Mouse (Mus musculus) frontal cortex, postnatal 14 days (tissue): ENCODE measurements at regions not wholly inside any gene's neighbourhood (a gene's known extent, or its start where the extent isn't known, plus 50 kb on each side); places are given as distances from the start of the nearest gene placed in this dataset.

Experiments used
- DNase-seq, 2 experiments: peaks; one replicate each; pipeline ENCODE4 v3.0.0; 2022; ENCODE audit warnings: low spot score in 2 of 2

DNA sequence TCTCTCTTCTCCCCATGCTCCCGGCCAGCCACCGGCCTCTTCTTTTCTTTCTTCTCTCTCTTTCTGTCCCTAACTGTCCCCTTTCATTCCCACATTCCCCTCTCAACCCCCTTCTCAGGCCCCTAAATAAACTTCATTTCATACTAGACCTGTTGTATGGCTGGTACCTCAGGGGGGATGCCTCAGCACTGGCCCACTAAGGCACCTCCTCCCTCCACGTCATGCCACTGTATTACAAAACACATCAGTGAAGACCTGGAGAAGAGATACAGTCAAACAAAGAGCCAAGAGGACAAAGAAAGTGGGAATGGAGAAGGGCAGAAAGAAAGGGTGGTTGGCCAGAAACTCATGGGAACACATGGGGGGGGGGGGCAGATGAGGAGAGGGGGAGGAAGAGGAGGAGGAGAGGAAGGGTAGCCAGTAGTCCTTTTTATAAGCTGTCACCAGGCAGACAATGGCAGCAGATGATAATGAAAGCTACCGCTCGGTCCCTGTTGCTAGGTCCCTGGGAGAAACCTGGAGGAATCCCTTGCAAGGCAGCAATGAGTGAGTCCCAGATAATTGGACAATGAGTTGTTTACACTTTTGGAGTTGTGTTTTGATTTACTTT lies 224.5 kb upstream of the Pfn2 start:
- no peak for DNase-seq

DNA sequence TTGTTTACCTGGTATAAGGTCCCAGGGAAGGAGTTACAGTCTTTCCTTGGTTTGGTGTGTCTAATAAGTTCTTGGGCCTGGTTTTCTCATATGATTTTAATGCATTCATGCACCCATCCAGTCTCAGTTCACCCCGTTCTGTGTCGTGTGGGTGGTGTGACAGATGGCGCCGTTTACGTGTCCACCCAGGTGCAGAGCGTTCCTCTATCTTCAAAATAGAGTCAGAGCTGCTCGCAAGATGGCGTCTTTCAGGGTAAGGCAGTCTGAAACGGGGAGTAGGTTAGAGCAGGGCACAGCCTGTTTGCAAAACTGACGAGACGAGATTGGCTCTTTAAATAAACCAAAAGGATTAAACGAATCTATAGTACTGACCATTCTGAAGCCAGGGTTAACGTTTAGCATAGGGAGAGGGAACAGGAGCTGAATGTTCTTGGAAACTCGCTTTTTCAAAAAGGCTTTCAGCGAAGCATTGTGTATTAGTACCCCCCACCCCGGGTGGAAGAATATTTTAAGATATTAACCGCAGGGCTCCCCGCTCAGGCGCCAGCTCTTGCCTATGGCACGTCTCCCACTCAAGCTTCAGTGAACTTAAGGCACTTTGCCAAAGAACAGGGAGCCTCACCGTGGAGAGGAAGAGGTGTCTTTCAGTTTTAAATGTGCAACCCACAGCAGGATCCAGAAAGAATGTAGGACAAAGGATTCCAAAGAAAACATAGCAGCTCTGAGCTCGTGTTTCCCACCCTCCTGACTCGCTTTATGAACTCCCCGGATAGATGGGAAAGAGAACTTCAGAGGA lies 241.7 kb upstream of the Pfn2 start:
- no peak for DNase-seq

DNA sequence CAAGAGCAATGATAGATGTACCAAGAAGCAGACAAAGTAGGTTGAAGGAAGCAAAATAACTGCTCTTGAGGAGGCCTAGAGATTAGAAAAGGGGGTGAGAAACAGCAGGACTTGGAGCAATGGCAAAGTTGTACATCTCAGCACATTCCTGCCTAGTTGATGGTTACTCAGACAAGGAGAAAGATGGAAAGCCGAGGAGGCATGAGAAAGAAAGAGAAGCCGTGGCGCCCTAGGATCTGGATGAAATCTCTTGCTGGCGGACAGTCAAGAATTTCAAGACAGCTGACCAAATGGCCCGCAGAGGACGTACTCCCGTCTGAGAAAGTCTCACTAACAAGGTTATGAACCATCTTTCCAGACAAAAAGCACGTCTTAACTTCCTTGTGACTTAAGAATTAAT lies 242.5 kb upstream of the Pfn2 start:
- DNase-seq, result no peak

DNA sequence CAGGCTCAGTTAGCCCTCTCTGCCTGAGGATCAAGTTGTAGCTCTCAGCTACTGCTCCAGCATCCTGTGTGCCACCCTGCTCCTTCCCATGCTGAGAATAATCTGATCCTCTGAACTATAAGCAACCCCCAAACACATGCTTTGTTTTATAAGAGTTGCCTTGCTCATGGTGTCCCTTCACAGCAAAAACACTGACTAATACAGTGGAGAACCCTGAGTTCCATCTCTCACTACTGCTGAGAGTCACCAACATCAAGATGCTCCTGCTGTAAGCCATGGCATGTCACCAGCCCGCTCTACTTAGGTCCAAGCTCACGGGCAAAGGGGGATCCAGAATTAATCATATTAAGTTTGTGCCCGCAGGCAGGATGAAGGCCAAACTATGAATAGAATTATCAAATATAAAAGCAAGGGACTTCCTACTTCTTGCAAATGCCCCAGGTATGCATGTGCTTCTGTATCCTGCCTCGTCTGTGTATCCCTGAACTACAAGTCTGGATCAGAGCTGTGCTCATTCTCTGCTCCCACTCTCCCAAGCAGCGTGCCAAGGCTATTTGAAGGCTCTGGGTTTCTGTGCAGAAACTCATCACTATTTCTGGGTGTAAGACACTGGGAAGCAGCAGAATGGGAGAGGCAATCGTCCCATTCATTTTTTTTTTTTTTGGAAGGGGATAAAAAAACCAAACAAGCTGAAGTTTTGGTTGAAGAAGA lies 243.7 kb upstream of the Pfn2 start:
- DNase-seq, result peak; percentile 50 to 52

DNA sequence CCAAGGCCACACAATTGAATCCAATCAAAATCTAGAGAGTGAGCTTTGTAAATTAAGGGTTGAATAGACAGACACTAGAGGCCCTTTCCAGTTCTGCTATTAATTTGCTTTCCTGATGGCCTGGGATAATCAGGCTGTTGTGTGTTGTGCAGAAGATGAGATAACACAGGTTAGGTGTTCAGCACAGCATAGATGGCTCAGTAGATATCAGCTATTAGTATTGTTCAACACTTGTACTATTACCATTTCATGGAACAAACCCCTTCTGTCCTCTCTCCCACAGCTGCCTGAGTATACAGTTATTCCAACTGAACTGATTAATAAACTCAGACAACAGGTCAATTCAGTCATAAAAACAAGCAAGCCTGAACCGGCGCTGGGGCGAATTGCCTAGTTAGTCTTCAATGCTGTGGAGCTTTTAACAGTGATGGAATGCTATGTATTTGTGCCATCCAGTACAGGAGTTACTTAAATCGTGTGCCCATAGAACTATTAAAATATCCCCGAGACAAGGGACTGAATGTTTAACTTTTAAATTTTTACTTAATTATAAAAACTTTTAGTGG lies 263.1 kb upstream of the Pfn2 start:
- no peak for DNase-seq

DNA sequence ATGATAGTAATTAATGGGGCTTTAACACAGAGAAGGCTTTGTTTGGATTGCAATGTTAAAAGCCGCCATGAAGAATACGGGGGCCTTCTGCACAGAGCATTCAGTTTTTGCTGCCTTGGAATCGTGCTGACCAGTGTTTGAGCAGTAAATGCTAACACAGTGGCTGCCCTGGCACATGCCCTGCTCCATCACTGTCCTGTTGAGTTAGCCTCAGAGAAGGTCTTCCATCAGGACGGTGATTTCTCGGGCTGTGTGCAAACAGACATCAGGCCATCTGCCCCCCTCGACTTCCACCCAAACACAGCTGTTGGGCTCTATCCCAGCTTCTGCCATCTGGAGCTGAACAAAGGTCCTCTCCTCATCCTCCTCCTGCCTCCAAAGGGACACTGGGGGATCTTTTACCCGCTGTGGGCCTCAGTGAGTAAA lies 264.6 kb upstream of the Pfn2 start:
- DNase-seq, result peak in 1 of 2 experiments; percentile 16

DNA sequence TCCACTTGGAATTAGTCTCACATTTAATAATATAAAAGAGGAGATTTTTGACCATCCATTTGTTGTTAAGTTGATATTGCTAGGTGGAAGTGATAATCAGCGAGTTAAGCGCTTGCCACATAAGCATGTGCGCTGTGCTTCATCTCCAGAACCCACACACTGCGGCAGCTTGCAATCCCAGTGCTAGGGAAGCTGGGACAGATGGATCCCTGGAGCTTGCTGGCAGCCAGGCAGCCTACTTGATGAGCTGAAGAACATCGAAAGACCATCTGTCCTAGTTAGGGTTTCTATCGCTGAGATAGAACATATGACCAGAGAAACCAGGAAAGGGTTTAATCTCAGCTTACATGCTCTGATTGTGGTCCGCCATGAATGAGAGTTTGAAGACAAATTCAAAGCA lies 266.1 kb upstream of the Pfn2 start:
- DNase-seq, result no peak

DNA sequence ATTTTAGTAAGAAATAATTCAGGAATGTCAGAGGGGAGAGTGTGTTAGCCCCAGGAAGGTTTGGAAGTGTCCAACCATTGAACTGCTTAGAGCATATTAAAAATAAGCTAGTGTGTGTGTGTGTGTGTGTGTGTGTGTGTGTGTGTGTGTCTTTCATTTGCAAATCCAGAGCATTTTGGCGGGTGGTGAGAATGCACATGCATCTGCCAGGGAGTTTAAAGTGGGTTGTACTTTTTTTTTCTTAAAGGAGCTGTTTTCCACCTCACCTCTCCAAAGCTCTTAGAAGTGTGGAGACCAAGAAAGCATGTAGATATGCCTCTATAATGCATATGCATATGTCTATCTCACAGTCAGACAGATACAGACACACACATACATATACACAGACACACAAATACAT lies 267.6 kb upstream of the Pfn2 start:
- DNase-seq, result no peak

DNA sequence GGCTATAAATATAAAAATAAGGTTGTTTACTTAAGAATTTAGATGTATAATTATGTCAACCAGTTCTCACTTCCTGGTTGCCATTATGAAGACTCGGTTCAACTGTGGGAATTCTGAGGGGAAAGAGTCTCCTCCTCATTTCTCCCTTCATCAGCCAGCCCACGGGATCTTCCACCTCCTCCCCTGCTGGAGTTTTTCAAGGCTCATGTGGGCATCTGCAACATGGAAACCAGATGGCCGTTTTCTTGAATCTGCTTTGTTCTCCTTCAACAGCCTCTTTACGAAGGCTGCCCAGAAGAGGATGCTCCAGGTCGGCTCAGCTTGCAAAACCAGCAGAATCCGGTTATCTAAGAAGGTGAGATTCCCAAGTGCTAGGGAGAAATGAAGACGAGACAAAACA lies 269.0 kb upstream of the Pfn2 start:
- DNase-seq, result peak; percentile 34 to 35

DNA sequence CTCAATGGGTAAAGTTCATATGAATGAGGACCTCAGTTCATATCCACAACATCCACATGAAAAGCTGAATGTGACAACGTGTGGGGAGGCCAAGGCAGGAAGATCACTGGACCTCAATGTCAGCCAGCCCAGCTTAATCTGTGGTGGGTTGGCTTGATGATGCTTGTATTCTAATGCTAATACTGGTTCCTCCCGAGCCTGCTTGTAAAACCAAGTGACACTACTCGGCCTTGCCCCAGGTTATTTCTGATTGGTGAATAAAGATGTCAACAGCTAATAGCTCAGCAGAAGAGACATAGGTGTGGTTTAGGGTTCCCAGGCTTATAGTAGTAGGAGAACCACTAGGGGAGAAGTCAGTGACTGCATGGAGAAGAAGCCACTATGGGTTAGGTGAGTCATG lies 272.2 kb upstream of the Pfn2 start:
- DNase-seq, result no peak

DNA sequence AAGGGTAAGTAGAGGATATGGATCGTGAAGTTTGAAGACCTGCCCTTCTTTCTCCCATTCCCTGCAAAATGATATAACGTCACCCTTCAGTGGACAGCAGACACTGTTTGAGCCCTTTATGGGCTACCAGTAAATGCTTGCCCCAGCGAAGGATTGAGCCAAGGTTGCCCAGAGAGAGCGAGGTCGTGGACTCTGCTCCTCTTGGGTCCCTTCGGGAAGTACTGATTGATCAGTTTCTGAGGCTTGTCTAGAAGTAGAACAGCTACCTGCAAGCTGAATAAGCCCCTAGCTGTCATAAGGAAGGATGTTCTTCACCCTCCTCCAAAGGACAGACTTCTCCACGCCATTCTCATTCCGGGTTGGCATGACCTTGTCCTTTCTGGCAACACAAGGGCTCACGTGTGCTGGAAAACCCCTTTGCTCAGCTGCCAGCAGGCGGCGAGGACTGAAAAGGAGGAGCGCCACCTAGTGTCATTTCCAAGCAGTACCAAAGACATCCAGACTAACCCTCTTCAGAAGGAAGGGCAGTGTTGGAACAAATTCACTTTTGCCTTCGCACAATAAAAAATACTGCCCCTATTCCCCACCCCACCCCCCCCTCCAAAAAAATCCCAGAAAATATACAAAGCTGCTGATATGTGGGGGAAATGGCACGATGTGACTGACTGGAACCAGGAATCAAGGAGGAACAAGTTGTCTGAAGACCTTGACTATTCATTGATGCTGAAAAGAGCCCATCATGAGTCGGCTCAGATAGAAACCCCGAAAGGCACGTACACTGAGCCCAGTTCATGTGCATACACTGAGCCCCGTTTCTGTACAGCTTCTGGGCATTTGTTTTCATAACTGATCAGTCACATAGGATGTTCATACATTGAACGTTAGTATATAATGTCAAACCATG lies 274.8 kb upstream of the Pfn2 start:
- DNase-seq, result peak; percentile 63 to 78

DNA sequence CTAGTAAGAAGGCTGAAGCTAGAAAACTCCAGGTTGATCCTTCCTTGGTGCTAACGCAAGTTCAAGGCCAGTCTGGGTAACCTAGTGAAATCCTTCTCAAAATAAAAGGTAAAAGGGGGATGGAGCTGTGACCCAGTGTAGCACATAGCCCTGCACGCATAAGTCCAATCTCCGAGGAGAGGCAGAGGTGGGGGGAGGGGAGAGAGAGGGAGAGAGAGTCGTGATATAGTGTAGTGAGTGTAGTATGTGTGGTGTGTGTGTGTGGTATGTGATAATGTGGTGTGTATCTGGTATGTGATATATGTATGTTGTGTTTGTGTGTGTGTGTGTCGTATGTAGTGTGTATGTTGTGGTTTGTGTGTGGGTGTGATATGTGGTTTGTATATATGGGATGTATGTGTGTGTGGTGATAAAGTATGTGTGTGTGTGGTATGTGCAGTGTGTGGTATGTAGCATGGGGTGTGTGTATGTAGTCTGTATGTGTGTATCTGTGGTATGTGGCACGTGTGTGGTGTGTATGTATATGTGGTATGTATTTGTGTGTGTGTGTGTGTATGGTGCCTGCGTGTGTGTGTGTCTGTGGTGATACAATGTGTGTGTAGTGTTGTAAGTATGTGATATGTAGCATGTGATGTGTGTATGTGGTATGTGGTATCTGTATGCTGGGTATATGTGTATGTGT lies 275.7 kb upstream of the Pfn2 start:
- DNase-seq, result no peak

DNA sequence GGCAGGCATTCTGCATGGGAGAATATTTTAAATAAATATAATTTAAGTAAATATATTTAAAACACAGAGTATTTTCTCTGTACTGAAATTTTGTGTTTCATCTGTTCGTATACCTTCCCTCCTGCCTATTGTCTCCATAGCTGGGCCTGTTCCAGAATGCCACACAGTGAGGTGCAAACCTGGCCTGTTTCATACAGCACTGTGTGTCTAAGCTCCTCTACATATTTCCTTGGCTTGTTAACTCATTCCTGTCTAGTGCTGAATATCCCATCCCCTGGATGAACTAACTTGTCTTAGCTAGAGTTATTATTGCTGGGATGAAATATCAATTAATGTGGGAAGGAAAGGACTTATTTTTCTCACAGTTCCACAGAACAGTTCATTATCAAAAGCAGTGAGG lies 277.0 kb upstream of the Pfn2 start:
- no peak for DNase-seq

DNA sequence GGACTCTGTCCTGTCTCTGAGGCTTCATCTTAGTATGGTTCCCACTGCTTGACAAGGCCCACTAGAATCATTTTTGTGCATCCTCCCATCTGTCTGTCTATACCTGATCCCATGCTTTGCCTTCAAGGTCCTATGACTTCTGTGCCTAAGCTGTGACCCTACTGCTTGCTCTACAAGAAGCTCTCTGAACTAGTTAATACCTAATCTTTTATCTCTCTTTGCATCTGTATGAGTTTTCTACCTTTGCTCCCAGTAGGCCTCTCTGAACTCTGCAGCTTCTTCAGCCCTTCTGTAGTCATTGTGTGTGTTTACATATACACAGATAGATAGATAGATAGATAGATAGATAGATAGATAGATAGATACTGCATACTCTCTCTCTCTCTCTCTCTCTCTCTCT lies 279.1 kb upstream of the Pfn2 start:
- DNase-seq, result no peak

DNA sequence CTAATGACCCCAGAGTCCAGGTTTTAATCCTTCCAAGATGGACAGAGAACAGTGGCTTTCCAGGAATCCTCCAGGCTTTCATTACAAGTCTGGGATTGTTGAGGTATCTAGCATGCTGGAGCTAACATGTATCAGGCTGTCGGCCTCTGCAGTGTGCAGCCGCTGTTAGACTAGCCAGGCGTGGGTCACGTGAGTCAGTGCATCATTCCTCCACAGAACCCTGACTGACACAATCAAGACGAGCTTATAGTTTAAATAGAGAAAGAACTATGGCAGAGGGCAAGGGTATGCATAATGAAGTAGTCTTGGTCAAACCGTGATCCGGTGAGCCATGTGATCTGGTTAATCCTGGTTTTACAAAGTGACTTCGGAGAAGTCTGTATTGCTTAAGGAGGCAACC lies 280.2 kb upstream of the Pfn2 start:
- no peak for DNase-seq

DNA sequence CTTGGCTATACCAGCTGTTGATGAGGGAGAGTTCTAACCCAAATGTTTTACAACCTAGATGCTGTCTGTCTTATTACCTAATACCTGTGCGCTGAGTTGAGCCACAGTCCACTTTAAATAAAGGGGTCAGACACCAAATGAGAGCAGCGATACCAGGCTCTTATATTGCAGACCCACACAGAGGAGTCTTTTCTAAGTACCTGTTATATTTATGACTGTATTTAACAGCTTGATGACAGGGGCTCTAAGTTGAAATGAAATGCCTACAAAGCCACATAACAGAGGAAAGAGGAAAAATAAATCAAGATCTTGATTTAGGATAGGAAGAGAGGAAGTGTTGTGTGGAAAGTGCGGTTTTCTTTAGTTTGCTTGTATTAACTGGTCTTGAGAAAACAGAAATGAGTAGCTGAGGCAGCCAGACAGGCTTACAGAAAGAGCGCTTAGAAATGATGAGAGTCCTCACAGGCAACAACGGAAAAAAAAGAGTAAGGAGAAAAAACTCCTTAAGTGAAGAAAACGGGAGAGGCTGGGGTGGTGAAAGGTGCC lies 281.6 kb upstream of the Pfn2 start:
- no peak for DNase-seq

DNA sequence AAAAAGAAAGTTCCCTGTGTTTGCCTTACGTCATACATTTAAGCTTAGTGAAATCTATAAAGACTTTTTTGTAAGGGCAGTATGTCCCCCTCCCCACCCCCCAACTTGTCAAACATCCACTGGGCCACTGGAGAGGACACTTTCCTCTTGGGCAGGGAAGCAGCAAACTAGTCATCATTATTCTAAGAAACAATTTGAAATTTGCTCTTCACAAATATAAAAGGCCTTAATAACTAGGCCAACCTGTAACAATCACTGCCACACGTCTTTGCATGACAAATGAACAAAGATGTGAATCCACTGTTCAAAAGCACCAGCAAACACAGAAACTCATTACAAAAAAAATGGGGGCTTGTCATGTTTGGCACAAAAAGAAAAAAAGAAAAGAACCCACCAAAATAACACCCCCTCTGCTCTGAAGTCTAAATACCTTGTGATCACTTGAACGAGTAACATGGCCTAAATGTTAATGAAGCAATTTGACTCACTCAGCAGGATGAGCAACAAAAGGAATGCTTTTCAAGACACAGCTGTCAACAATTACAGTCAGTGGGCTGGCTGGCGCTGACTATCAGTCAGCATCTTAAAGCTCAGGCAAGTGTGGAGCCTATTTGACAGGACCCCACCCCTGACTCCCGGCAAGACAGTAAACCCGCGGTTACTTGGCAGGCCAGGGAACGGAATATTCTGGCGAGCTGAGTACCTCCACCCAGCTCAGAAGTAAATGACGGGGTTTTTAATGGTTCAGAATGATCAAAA lies 278.7 kb upstream of the Tsc22d2 start:
- DNase-seq, result no peak

DNA sequence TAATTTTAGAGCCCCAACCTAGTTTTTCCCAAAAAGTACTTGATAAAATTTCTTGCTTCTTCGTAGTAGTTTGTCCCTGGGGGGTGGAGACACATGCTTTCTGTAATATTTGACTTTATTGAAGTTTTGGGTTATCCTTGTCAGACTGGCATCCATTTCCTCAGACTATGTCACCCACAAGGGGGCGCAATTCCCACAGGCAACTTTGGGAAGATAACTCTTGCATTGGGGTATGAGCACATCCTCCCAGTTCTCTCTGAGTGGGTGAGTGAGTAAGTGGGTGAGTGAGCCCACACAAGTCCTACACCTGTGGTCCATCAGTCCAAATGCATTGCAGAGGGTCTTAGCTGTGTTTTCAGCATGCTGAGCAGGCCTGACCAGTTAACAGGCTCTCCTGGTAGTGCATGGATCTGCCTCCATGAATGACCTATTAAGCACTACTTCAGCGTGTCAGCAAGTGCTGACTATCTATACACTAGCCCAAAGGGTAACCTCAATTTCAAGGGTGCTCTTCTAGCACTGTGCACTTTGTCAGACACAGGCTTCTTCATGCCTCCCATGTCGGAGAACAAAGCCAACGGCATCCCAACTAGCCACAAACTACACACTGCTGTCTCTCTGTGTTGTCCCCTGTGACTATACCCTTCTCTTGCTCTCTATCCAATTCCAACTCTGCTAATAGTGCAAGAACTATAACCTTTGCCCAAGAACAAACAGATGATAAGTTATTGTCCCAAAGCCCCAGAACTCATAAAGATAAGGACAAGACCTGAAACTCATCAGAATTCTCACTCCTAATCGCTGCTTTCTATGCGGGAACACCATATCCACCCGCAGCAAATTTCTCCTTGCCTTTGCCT lies 275.6 kb upstream of the Tsc22d2 start:
- DNase-seq, result no peak

DNA sequence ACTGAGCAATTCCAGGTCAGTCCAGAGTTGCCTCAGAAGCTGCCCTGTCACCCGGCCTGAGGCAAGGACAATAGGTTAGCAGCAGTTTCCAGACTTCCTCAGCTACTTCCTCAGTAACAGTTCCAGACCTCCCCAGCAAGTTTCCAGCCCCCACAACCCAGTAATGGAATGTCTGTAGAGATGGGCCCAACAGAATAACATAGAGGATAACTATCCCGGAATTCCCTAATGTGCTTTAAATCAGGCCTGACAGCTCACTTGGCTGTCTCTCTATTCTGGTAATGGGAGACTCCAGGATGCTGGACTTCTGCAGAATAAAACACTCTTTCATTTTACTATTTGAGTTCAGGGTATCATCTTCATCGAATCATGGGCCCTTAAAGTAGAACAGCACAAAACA lies 268.4 kb upstream of the Tsc22d2 start:
- DNase-seq, result no peak
